Mouse (Mus musculus): Measurements from ENCODE around the gene 1700029I15Rik. TPM values are rescaled to one million over a fixed set of nuclear protein-coding genes. Genes with fewer than 3 reads are reported as not detected.

1700029I15Rik gene
- polyA plus RNA-seq, 1 experiment from 2014 or later, result 4.2 TPM

DNA sequence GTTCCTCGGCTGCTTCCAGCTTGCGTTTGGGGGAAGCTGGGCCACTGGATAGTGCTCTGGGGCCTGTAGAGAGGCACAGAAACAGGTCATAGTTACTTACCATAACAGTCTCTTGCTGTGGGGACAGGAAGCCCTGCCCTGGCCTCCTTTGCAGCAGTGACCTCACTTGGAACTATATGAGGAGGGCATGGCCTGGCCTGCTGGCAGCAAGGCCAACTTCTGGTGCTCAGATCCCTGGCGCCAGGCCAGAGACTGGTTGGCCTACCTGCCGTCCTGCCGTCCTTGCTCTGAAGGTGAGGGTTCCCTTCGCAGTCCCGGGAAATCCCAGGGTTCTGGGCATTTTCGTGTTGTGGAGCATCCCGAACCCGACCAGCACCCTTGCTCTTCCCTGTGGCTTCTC, 29.4 kb downstream of the 1700029I15Rik start:
- no peak overlapping the region for H3K4me2 ChIP-seq (replicated peaks)
- H3K9ac ChIP-seq, result no peak overlapping the region
- no peak for DNase-seq (ENCODE audit: low spot score)
- H3K36me3 ChIP-seq (replicated peaks; ENCODE audit: control insufficient read depth, insufficient read depth), result peaks cover 100% of the 10 kb centered on the region
- 95% methylated on average over 10 of the region's 10 CpGs for WGBS
- no peak overlapping the region for H3K4me3 ChIP-seq (replicated peaks; ENCODE audit: low read length)
- no peaks in the 10 kb centered on the region for H3K4me1 ChIP-seq (replicated peaks; ENCODE audit: control insufficient read depth, insufficient read depth, low read length)
- H3K27me3 ChIP-seq (ENCODE audit: control insufficient read depth, insufficient read depth, low read length), result no peaks in the 10 kb centered on the region
- ATAC-seq (ENCODE audit: low FRiP score), result no peak
- H3K9me3 ChIP-seq (ENCODE audit: control insufficient read depth, low read length), result no peaks in the 10 kb centered on the region
- H3K27ac ChIP-seq, result no peak overlapping the region

DNA sequence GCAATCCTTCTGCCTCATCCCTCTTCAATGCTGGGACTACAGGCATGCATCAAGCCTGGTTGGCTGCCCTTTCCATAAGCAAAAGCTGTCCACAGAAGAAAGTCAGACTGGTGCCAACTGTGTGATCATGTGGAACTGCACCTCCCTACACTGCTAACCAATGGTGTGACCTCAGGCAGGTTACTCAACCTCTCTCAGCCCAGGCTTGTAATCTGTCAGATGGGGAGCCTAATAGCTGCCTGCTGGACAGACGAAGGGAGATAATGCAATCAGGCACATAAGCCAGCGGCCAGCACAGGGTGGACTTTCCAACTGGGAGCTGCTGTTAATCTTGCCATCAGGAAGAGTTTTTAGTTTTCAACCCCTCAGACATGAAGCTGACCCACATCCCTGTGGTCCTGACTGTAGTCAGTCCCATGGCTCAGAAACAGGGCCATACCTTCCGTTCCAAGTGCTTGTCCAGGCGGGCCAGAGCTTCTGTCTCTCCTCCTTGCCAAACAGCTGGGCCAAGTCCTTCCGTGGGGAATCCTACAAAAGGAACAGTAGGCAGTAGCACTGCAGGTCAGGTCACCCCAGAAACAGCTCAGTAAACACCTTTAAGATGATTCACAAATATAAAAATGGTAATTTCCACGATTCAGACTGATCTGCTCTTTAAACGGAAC, 39.5 kb downstream of the 1700029I15Rik start:
- H3K27me3 ChIP-seq (ENCODE audit: control insufficient read depth, insufficient read depth, low read length), result no peaks in the 10 kb centered on the region
- peaks cover 22% of the 10 kb centered on the region for H3K4me1 ChIP-seq (replicated peaks; ENCODE audit: control insufficient read depth, insufficient read depth, low read length)
- no peak overlapping the region for H3K27ac ChIP-seq
- 94% methylated on average over 7 of the region's 7 CpGs for WGBS
- no peaks in the 10 kb centered on the region for H3K9me3 ChIP-seq (ENCODE audit: control insufficient read depth, low read length)
- H3K4me3 ChIP-seq (replicated peaks; ENCODE audit: low read length), result no peak overlapping the region
- no peak overlapping the region for H3K9ac ChIP-seq
- peaks cover 81% of the 10 kb centered on the region for H3K36me3 ChIP-seq (replicated peaks; ENCODE audit: control insufficient read depth, insufficient read depth)
- DNase-seq (ENCODE audit: low spot score) (no peak), ATAC-seq (ENCODE audit: low FRiP score) (no peak)
- H3K4me2 ChIP-seq (replicated peaks), result no peak overlapping the region

DNA sequence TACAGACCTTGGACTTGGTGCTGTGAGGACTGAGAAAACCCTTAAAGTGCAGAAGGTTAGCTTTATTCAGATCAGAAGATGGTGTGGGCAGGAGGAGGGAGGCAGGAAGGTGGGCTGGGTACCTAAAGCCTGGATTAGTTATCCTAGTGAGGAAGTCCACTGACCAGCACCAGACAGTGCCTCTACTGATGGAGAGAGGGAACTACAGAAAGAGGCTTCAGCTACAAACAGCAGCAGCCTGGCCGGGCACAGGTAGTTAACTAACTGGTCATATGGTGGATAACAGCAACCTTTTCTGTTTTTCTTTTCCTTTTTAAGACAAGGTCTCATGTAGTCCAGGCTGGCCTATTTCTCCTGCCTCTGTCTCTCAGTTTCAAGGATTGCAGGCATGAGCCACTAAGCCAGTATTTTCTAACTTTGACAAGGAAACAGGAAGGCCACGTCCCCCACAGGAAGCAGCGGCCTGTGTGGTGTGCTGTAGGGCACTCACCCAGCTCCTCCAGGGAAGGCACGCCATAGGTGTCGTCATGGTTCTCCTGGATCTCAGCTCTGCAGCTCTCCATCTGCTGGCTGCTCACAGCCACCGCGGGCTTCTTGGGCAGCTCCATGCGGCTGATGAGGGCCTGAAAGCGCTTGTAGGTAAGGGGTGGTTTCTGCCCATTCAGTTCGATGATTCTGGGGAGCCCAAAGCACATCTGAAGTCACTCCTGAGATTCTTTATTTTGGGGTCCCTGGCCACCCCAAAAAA, 40.2 kb downstream of the 1700029I15Rik start:
- no peak overlapping the region for H3K9ac ChIP-seq
- H3K4me3 ChIP-seq (replicated peaks; ENCODE audit: low read length), result no peak overlapping the region
- peaks cover 26% of the 10 kb centered on the region for H3K4me1 ChIP-seq (replicated peaks; ENCODE audit: control insufficient read depth, insufficient read depth, low read length)
- WGBS, result 79% methylated on average over 10 of the region's 10 CpGs
- ATAC-seq (ENCODE audit: low FRiP score) (no peak), DNase-seq (ENCODE audit: low spot score) (no peak)
- no peaks in the 10 kb centered on the region for H3K27me3 ChIP-seq (ENCODE audit: control insufficient read depth, insufficient read depth, low read length)
- H3K36me3 ChIP-seq (replicated peaks; ENCODE audit: control insufficient read depth, insufficient read depth), result peaks cover 73% of the 10 kb centered on the region
- no peaks in the 10 kb centered on the region for H3K9me3 ChIP-seq (ENCODE audit: control insufficient read depth, low read length)
- H3K27ac ChIP-seq, result no peak overlapping the region
- no peak overlapping the region for H3K4me2 ChIP-seq (replicated peaks)

DNA sequence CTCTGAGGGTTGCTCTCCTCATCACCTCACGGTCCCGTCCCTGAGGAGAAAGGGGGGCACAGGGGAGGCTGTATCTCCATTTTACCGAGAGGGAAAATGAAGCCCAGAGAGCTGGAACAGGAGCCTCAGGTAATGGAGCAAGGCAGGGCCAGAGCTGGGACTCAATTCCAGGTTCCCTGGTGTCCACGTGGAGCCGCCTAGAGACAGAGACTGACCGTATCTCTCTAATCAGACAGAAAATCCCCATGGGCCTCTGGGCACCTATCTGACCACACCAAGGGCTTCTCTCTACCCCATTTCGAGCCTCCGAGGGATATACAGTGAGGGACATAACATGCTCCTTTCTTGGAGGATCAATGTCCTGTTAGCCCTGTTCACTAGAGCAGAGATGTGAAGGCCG, 40.8 kb downstream of the 1700029I15Rik start:
- DNase-seq (ENCODE audit: low spot score), result no peak
- H3K4me2 ChIP-seq (replicated peaks), result no peak overlapping the region
- peaks cover 68% of the 10 kb centered on the region for H3K36me3 ChIP-seq (replicated peaks; ENCODE audit: control insufficient read depth, insufficient read depth)
- peak overlapping the region; percentile 82; the same call in 1 of the 2 replicates for H3K27ac ChIP-seq
- no peak overlapping the region for H3K4me3 ChIP-seq (replicated peaks; ENCODE audit: low read length)
- peaks cover 32% of the 10 kb centered on the region for H3K4me1 ChIP-seq (replicated peaks; ENCODE audit: control insufficient read depth, insufficient read depth, low read length)
- 93% methylated on average over 9 of the region's 9 CpGs for WGBS
- no peak overlapping the region for H3K9ac ChIP-seq
- no peaks in the 10 kb centered on the region for H3K27me3 ChIP-seq (ENCODE audit: control insufficient read depth, insufficient read depth, low read length)
- no peak for ATAC-seq (ENCODE audit: low FRiP score)
- H3K9me3 ChIP-seq (ENCODE audit: control insufficient read depth, low read length), result no peaks in the 10 kb centered on the region

DNA sequence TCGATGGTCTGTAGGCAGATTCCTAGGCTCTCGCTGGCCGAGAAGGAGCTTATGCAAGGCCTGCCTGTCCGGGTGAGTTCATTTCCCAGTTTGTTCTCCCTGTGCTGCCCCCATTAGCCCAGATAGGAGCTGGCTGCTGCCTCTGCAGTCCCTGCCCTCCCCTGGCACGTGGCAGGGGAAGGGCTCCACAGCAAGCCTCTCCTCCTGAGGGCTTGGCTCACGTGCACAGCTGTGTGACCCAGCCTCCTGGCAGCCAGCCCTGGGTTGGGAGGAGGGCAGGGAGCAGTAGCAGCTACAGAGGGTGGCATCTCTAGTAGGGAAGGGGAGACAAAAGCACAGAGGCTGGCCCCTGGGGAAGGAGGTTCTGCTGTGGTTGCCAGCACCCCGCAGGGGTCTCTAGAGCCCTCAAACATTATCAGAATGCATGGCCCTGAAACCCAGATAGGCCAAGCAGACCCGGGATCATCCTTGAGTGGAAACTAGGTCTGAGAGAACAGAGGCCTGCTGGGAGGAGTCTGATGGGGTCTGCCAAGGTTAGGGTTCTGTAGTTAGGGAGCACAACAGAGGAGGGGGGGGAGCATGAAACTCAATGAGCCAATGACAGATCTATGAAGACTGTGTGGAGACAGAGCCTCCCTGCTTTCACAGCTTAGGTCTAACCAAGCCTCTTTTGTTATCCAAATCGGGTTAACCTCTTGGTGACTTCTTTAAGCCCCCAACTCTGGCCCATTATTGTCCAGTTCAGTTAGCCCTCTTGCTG, 41.5 kb downstream of the 1700029I15Rik start:
- Histone ChIP-seq H3K4me2 (replicated peaks) (no peak overlapping the region), H3K27ac (peak overlapping the region; percentile 82), H3K4me3 (replicated peaks; ENCODE audit: low read length) (no peak overlapping the region), H3K9me3 (ENCODE audit: control insufficient read depth, low read length) (no peaks in the 10 kb centered on the region), H3K27me3 (ENCODE audit: control insufficient read depth, insufficient read depth, low read length) (no peaks in the 10 kb centered on the region), H3K36me3 (replicated peaks; ENCODE audit: control insufficient read depth, insufficient read depth) (peaks cover 60% of the 10 kb centered on the region), H3K9ac (no peak overlapping the region), H3K4me1 (replicated peaks; ENCODE audit: control insufficient read depth, insufficient read depth, low read length) (peaks cover 33% of the 10 kb centered on the region)
- ATAC-seq (ENCODE audit: low FRiP score), result peak; percentile 32; the same call in 1 of the 2 replicates
- peak; percentile 48 for DNase-seq (ENCODE audit: low spot score)
- 58% methylated on average over 9 of the region's 9 CpGs for WGBS

DNA sequence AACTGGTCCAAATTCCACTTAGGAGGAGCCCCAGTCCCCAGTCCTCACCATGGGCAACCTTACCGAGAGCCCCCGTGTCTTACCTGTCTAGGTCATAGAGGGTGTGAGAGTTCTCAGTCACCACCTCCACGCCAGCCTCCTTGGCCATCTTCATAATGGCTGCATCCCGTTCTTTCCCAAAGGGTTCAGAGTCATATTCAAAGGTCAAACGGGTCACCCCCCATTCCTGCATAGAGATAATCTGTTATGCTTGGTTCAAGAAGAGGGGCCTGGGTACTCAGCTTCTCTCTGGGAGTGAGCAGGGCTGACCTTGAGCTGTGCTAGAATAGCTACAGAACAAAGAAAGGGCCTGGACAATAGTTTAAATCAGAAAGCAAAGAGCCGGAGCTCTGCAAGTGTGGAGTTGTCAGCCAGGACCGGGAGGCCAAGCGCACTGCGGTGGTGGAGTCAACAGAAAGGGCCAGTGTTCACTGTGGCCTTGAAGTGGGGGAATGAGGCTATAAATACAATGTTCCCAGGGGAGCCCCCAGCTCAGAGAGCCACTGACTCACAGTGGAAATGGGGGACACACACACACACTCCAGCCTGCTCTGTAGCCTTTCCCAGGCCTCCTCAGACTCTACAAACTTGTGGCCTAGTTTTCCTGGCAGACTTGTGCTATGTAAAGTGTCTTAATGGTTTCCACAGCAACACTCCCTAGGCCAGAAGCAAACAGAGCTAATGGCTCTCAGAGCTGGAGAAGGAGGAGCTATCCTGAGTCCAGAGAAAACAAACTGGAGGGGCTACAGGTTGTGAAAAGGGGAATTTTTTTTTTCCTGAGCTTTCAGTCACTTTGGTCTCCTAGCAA, 42.3 kb downstream of the 1700029I15Rik start:
- Histone ChIP-seq H3K9me3 (ENCODE audit: control insufficient read depth, low read length) (no peaks in the 10 kb centered on the region), H3K4me3 (replicated peaks; ENCODE audit: low read length) (no peak overlapping the region), H3K4me1 (replicated peaks; ENCODE audit: control insufficient read depth, insufficient read depth, low read length) (peaks cover 39% of the 10 kb centered on the region), H3K27me3 (ENCODE audit: control insufficient read depth, insufficient read depth, low read length) (no peaks in the 10 kb centered on the region), H3K36me3 (replicated peaks; ENCODE audit: control insufficient read depth, insufficient read depth) (peaks cover 52% of the 10 kb centered on the region), H3K9ac (no peak overlapping the region), H3K4me2 (replicated peaks) (no peak overlapping the region), H3K27ac (peak overlapping the region; percentile 82)
- WGBS, result 31% methylated on average over 9 of the region's 9 CpGs
- peak; percentile 71 for DNase-seq (ENCODE audit: low spot score)
- ATAC-seq (ENCODE audit: low FRiP score), result peak; percentile 79

DNA sequence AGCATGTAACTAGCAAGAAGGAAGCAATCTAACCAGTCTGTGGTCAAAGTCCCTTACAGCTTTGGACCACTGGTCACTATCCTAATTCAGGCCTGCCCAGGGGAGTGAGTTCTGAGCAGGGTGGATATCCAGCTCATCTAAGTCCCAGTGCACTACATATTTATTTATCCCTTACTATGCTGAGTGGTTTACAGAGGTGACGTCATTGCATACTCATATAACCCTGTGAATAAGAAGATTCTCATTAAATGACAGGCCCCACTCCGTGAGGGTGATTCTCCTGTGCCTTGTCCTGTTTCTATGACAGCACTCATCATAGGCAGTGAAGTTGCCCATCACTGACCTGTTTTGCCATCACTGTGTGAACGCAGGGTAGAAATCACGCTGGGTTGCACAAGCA, 43.0 kb downstream of the 1700029I15Rik start:
- DNase-seq (ENCODE audit: low spot score), result no peak
- no peak for ATAC-seq (ENCODE audit: low FRiP score)
- Histone ChIP-seq H3K9ac (no peak overlapping the region), H3K4me1 (replicated peaks; ENCODE audit: control insufficient read depth, insufficient read depth, low read length) (peaks cover 44% of the 10 kb centered on the region), H3K36me3 (replicated peaks; ENCODE audit: control insufficient read depth, insufficient read depth) (peaks cover 46% of the 10 kb centered on the region), H3K27me3 (ENCODE audit: control insufficient read depth, insufficient read depth, low read length) (no peaks in the 10 kb centered on the region), H3K4me2 (replicated peaks) (no peak overlapping the region), H3K9me3 (ENCODE audit: control insufficient read depth, low read length) (no peaks in the 10 kb centered on the region), H3K27ac (peak overlapping the region; percentile 82), H3K4me3 (replicated peaks; ENCODE audit: low read length) (no peak overlapping the region)
- WGBS, result 64% methylated on average over 4 of the region's 4 CpGs

DNA sequence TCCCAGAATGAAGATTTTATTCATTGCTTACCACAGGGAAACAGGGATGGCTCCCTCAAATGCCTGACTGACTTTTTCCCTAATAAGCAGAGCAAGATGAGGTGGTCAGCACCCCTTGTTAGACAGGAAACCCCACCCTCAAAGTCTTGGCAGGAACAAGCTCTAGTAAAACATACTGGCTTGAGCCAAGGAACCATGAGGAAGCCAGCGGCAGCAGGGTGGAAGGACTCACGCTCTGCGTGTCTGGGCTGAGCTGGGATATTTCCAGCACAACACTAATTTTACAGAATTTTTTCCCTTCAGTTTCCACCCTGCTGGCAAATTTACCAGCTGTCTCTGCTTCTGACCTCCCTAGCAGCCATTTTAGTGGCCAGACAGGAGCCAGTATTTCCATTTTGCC, 44.1 kb downstream of the 1700029I15Rik start:
- no peak overlapping the region for H3K4me2 ChIP-seq (replicated peaks)
- H3K4me1 ChIP-seq (replicated peaks; ENCODE audit: control insufficient read depth, insufficient read depth, low read length), result peaks cover 55% of the 10 kb centered on the region
- ATAC-seq (ENCODE audit: low FRiP score) (no peak), DNase-seq (ENCODE audit: low spot score) (no peak)
- no peaks in the 10 kb centered on the region for H3K27me3 ChIP-seq (ENCODE audit: control insufficient read depth, insufficient read depth, low read length)
- H3K9ac ChIP-seq, result no peak overlapping the region
- peak overlapping the region; percentile 82 for H3K27ac ChIP-seq
- 78% methylated on average over 3 of the region's 3 CpGs for WGBS
- H3K4me3 ChIP-seq (replicated peaks; ENCODE audit: low read length), result no peak overlapping the region
- H3K9me3 ChIP-seq (ENCODE audit: control insufficient read depth, low read length), result no peaks in the 10 kb centered on the region
- H3K36me3 ChIP-seq (replicated peaks; ENCODE audit: control insufficient read depth, insufficient read depth), result peaks cover 36% of the 10 kb centered on the region
